Mouse (Mus musculus) stomach, postnatal 0 days (tissue): ENCODE results near the gene Rnf135.

Experiments used
- CTCF ChIP-seq: IDR thresholded peaks from 2 replicates; pipeline ENCODE4 v1.5.1; 2016; ENCODE audit warnings: antibody characterized with exemption, low read depth, mild to moderate bottlenecking, moderate library complexity
- EP300 ChIP-seq: optimal IDR thresholded peaks from 2 replicates; pipeline ENCODE3; 2016; ENCODE audit warnings: antibody characterized with exemption

- TF ChIP-seq CTCF (no peak), EP300 (no peak)
Observed at GRCm38 (mm10) chr11:80145787-80146275, 37.8 kb upstream of the Rnf135 start.
